Mouse (Mus musculus): ENCODE measurements around the gene Sumf2.
"Not testable (repeated sequence)": the region's sequence is repeated elsewhere in the genome, so short reads cannot be mapped to it uniquely, and the experiment has no call there.

The Sumf2 gene

GRCm38 (mm10) chr5:129846752-129847557 lies at the start of gene Sumf2:
TSS of gene Sumf2 (plus strand) at chr5:129846986.
- peak; percentile 87 for DNase-seq (ENCODE audit: low read depth, low spot score)

GRCm38 (mm10) chr5:129844848-129845247 lies 1.9 kb upstream of the Sumf2 start:
- no peak for DNase-seq (ENCODE audit: low read depth, low spot score)

DNA sequence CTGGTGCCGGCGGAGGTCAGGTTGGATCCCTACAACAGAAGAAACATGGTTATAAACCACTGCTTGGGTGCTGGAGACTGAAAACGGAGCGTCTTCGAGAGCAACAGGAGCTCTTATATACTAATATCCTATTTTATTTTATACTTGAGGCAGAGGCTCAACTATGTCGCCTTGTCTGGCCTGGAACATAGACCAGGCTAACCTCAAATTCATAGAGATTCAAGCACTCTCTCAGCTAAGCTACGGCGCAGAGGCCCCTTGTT lies 703 bp downstream of the Sumf2 start:
- DNase-seq (ENCODE audit: low read depth, low spot score) = no peak

DNA sequence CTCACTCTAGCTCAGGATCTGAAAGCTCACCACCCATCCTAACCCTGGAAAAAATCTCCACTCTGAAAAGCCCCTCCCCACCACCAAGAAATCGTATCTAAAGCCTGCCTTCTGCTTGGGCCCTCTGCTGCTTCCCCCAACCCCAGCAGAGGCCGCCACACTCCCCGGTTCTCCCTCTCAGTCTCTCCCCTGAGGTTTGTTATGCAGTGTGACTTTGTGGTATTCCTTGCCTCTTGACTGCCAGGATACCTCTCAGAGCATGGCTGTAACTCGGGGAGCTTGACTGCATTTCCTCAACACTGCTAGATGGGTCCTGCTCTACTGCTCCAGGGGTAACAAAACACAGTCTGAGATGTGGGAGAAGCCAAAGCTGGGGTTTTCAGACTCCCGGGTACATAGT lies 8.4 kb downstream of the Sumf2 start:
- no peak for DNase-seq (ENCODE audit: low read depth, low spot score)

- no peak for DNase-seq (ENCODE audit: low read depth, low spot score)
Measured at GRCm38 (mm10) chr5:129856414-129856813, 9.6 kb downstream of the Sumf2 start.

DNA sequence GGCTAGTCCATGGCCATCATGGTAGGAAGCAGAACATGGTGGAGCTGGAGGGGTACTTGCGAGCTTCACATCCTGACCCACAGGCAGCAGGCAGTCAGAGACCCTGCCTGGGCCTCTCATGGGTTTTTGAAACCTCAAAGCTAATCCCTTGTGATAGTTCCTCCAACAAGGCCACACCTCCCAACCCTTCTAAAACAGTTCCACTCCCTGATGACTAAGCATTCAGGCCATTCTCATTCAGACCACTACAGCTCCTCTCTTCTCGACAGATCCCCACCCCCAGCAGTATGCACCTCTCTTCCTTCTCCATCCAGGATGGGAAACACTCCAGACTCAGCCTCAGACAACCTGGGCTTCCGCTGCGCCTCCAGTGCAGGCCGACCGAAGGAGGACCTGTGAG lies 15.5 kb downstream of the Sumf2 start:
- DNase-seq (ENCODE audit: low read depth, low spot score) = no peak

- no peak for DNase-seq (ENCODE audit: low read depth, low spot score)
Measured at GRCm38 (mm10) chr5:129864467-129864866, 17.7 kb downstream of the Sumf2 start.

GRCm38 (mm10) chr5:129865841-129866240 lies 19.1 kb downstream of the Sumf2 start:
- DNase-seq (ENCODE audit: low read depth, low spot score) = no peak

DNA sequence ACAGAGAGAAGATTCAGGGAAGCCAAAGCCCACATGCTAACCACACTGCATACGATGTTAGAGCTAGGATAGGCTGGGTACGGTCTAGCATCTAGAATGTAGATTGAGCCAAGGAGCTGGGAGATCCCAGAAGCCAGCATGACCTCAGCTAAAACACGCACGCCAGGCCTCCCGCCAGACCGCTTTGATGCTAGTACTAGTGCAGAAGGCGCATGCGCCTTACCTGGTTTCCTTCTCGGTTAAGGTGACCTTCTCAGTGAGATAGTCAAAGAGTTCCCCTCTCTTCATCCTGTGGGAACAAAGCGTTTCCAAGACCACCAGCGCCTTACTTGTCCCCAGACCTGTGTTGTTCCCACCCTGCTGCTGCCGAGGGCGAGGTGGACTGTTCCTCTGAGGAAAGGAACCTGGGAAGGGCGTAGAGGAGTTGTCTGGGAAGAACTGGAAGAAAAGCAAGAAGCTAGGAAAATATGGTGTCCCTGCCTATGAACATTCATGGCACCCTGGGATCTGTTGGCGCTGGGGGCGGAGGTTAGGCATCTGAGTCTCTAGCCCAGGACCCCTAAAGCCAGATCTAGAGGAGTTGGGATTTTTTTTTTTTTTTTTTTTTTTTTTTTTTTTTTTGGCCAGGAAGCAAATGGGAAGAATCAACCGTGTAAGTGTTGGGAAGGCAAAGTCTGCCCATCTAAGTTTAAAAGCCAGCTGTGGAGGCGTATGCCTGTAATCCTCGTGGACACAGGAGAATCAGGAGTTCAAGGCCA lies 22.6 kb downstream of the Sumf2 start:
- no peak for DNase-seq (ENCODE audit: low read depth, low spot score)

GRCm38 (mm10) chr5:129871238-129871637 lies 24.5 kb downstream of the Sumf2 start:
- no peak for DNase-seq (ENCODE audit: low read depth, low spot score)

GRCm38 (mm10) chr5:129873942-129874341 lies 27.2 kb downstream of the Sumf2 start:
- DNase-seq (ENCODE audit: low read depth, low spot score) = no peak

GRCm38 (mm10) chr5:129875098-129875497 lies 28.3 kb downstream of the Sumf2 start:
- DNase-seq (ENCODE audit: low read depth, low spot score) = no peak

GRCm38 (mm10) chr5:129877731-129878455 lies 31.1 kb downstream of the Sumf2 start:
- DNase-seq (ENCODE audit: low read depth, low spot score) = no peak

DNA sequence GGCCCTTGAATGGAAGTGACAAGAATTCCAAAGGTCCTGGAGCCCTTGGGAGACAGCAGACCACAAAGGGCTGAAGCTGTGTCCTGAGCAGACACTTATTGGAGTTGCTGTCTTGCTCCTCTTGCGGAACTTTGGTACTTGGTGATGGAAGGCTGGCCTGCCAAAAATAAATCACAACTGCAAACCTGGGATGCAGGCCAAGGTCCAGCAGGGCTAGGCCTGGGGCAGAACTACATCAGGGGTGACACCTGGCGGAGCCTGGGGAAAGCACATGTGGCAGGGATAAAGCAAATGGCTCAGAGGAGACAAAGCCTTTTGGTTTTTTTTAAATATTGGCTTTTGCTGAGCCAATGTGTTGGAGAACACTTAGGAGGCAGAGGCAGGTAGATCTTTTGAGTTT lies 32.2 kb downstream of the Sumf2 start:
- no peak for DNase-seq (ENCODE audit: low read depth, low spot score)

DNA sequence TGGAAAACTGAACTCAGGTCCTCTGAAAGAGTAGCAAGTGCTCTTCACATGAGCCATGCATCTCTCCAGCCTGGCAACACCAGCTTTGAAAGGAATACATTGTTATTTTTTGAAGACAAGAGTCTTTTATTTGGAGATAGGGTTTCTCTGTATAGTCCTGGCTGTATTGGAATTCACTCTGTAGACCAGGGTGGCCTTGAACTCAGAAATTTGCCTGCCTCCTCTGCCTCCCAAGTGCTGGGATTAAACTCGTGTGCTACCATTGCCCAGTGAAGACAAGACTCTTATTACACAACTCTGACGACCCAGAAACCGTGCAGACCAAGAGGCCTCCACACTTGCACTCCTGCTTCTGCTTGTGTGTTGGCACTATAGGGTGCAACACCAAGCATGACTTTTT lies 33.1 kb downstream of the Sumf2 start:
- no peak for DNase-seq (ENCODE audit: low read depth, low spot score)

DNA sequence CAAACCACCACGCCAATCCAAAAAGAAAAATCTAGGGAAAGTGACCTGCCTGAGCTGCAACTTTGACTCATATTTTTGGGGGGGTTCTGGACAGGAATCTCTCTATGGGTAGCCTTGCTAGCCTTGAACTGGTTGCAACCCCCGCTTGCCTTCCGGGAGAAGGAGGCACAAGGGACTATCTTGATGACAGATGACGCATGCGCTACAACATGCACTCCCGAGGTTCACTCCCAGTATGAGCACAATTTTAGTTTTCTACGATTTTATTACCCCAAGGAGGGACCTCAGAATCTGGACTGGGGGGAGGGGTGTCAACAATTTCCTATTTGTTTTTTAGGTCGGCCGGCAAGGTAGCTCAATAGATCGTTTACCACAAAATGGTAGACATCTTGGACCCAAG lies 39.5 kb downstream of the Sumf2 start:
- DNase-seq (ENCODE audit: low read depth, low spot score) = no peak

DNA sequence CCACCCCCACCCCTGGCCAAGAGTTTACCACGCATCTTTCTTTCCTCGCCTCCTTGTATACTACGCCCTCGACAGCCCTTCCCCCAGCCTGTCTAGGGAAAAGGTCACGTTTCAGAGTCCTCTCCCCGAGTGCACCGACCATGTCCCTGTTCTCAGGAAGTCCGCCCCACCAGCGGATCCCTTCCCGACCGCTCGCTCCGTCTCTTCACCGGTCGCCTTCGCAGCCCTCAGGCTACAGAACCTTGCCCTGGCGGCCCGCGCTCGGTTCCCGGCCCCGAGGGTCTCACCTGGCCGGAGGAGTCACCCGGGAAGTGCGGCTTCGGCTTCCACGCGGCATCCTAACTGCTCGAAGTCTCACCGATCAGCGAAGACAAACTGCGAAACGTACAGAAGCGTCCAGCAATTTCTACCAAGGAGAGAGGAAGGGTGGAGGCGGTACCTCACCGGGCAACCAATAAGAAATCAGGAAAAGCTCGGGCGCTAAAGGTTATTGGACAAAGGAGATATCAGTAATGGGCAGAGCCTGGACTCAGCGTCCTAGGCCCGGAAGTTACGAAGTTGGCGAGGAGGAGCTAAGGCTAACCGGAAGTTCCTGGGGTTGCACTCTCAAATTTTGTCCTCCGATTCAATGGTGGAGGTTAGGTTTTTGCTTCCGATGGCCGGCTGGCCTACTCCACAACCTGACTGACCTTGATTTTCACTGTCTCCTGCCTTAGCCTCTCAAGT lies 40.3 kb downstream of the Sumf2 start, which contains the start of gene Chchd2:
TSS of gene Chchd2 (minus strand) at position 560 of the 726 bp plus-strand sequence.
- peak; percentile 97 for DNase-seq (ENCODE audit: low read depth, low spot score)

GRCm38 (mm10) chr5:129890390-129890789 lies 43.6 kb downstream of the Sumf2 start:
- not testable (repeated sequence) for DNase-seq (ENCODE audit: low read depth, low spot score)

GRCm38 (mm10) chr5:129895198-129896088 lies 48.7 kb downstream of the Sumf2 start, which contains the start of gene Zbed5:
TSS of gene Zbed5 (plus strand) at chr5:129895723.
- DNase-seq (ENCODE audit: low read depth, low spot score) = peak; percentile 88

DNA sequence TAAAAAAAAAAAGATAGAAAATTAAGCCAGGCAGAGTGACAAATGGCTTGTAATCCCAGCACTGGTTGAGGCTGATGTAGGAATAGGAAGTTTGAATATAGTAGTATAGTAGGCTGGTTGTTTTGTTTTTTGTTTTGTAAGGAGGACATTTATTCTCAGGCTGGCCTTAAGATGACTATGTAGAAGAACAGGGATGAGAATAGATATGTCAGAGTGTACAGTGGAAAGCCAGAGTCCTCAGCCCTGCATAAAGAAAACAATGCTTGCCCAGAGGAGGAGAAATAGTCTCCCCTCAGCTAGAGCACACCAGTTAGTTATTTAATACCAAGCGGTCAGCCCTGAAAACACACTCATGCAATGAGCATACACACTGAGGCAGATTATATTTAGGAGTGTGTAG lies 51.7 kb downstream of the Sumf2 start, which contains the start of gene Phkg1:
TSS of gene Phkg1 (minus strand) at position 101 of the 400 bp plus-strand sequence.
- DNase-seq (ENCODE audit: low read depth, low spot score) = no peak

- no peak for DNase-seq (ENCODE audit: low read depth, low spot score)
Measured at GRCm38 (mm10) chr5:129907775-129908174, 61.0 kb downstream of the Sumf2 start.
